Comparison of ENCODE assay signal across 9 mouse cellular contexts in genomic region chr7:49521976-49522375, GRCm38 (mm10).
DNase-seq lines count a peak whose midpoint lies in the region; ATAC-seq and TF ChIP-seq lines count a peak whose summit lies in the region.
"Had no signal": no experiment of that assay in that cellular context is flagged by ENCODE, and none has a peak within 500 bp of the region (broad histone marks: within the 10 kb centered on the region; RNA-seq: fewer than 3 reads in every experiment).

No protein-coding gene starts in this region.

- 0 out of 2 replicates have a peak overlapping the region, but pooled peaks have one; percentile 2 for H3K27ac ChIP-seq in lung, postnatal 0 days (ENCODE audit: low read length)
- H3K27ac ChIP-seq in hindbrain, embryonic 11.5 days (ENCODE audit: low read depth, low read length), result no peak overlapping the region
- H3K27ac ChIP-seq in liver, embryonic 16.5 days (ENCODE audit: low read length), result no peak overlapping the region
- peak overlapping the region; percentile 73 for H3K27ac ChIP-seq in stomach, embryonic 16.5 days (ENCODE audit: low read length)

- peak overlapping the region; percentile 37; the same call in 1 of the 2 replicates for H3K4me3 ChIP-seq in lung, postnatal 0 days (ENCODE audit: low read depth, low read length)
- no peak overlapping the region for H3K4me3 ChIP-seq in hindbrain, embryonic 11.5 days (ENCODE audit: low read depth, low read length)
- no peak overlapping the region for H3K4me3 ChIP-seq in liver, embryonic 16.5 days (ENCODE audit: low read depth, low read length)
- peak overlapping the region; percentile 49 for H3K4me3 ChIP-seq in stomach, embryonic 16.5 days (replicated peaks; ENCODE audit: low read length)

- WGBS in lung, postnatal 0 days, result 3% methylated on average over 9 of the region's 9 CpGs
- 3% methylated on average over 9 of the region's 9 CpGs for WGBS in hindbrain, embryonic 11.5 days
- WGBS in liver, embryonic 16.5 days (ENCODE audit: insufficient replicate concordance), result 5% methylated on average over 9 of the region's 9 CpGs
- 6% methylated on average over 9 of the region's 9 CpGs for WGBS in stomach, embryonic 16.5 days

- no peak for TF ChIP-seq EP300 in lung, postnatal 0 days (IDR thresholded peaks at IDR 0.05)

- no peak for DNase-seq in lung, postnatal 0 days (ENCODE audit: low spot score)
- DNase-seq in lung, postnatal 36 days, result no peak
- peak; percentile 37 for DNase-seq in hindbrain, embryonic 11.5 days (ENCODE audit: low spot score)
- DNase-seq in MN1 (ENCODE audit: low spot score), result no peak
- no peak for DNase-seq in cerebellum, postnatal 14 days
- no peak for DNase-seq in layer of hippocampus, postnatal 36 days
- DNase-seq: thymus, postnatal 14 days had no signal

- H3K36me3 ChIP-seq in lung, postnatal 0 days (ENCODE audit: insufficient read depth, low read length), result no peaks in the 10 kb centered on the region
- no peaks in the 10 kb centered on the region for H3K36me3 ChIP-seq in hindbrain, embryonic 11.5 days (ENCODE audit: control insufficient read depth, insufficient read depth, low read length)
- no peaks in the 10 kb centered on the region for H3K36me3 ChIP-seq in liver, embryonic 16.5 days (ENCODE audit: control insufficient read depth, insufficient read depth)
- no peaks in the 10 kb centered on the region for H3K36me3 ChIP-seq in stomach, embryonic 16.5 days (ENCODE audit: control insufficient read depth, insufficient read depth, low read length)

- ATAC-seq in lung, postnatal 0 days, result 0 out of 2 replicates have a peak, but pooled peaks have one; percentile 9
- ATAC-seq in hindbrain, embryonic 11.5 days (ENCODE audit: low FRiP score), result no peak
- ATAC-seq in liver, embryonic 16.5 days (ENCODE audit: low read depth), result no peak
- no peak for ATAC-seq in stomach, embryonic 16.5 days (ENCODE audit: insufficient read depth, low FRiP score)

- no peak for TF ChIP-seq CTCF in lung, postnatal 0 days (IDR thresholded peaks at IDR 0.05)

- H3K9ac ChIP-seq in lung, postnatal 0 days (replicated peaks; ENCODE audit: low read depth), result no peak overlapping the region
- no peak overlapping the region for H3K9ac ChIP-seq in hindbrain, embryonic 11.5 days (ENCODE audit: low read depth, low read length)
- H3K9ac ChIP-seq in liver, embryonic 16.5 days (ENCODE audit: low read depth, low read length), result no peak overlapping the region
- peak overlapping the region; percentile 50 for H3K9ac ChIP-seq in stomach, embryonic 16.5 days (ENCODE audit: low read length)

- H3K27me3 ChIP-seq in lung, postnatal 0 days (replicated peaks; ENCODE audit: insufficient read depth, low read length), result no peaks in the 10 kb centered on the region
- no peaks in the 10 kb centered on the region for H3K27me3 ChIP-seq in hindbrain, embryonic 11.5 days (ENCODE audit: control insufficient read depth, insufficient read depth, low read length)
- H3K27me3 ChIP-seq in liver, embryonic 16.5 days (ENCODE audit: control insufficient read depth, insufficient read depth, low read depth, low read length), result peaks cover 6% of the 10 kb centered on the region
- H3K27me3 ChIP-seq in stomach, embryonic 16.5 days (ENCODE audit: control insufficient read depth, insufficient read depth, low read length), result no peaks in the 10 kb centered on the region

- peak overlapping the region; percentile 59 for H3K4me2 ChIP-seq in lung, postnatal 0 days (replicated peaks; ENCODE audit: low read depth, low read length)
- H3K4me2 ChIP-seq in hindbrain, embryonic 11.5 days (replicated peaks; ENCODE audit: low read depth, low read length), result peak overlapping the region; percentile 50
- peak overlapping the region; percentile 43 for H3K4me2 ChIP-seq in liver, embryonic 16.5 days (ENCODE audit: low read depth, low read length)
- H3K4me2 ChIP-seq in stomach, embryonic 16.5 days (ENCODE audit: low read depth, low read length), result peak overlapping the region; percentile 70

- no peaks in the 10 kb centered on the region for H3K9me3 ChIP-seq in lung, postnatal 0 days (ENCODE audit: low read length)
- H3K9me3 ChIP-seq in hindbrain, embryonic 11.5 days (ENCODE audit: control insufficient read depth, low read length), result no peaks in the 10 kb centered on the region
- H3K9me3 ChIP-seq in liver, embryonic 16.5 days (replicated peaks; ENCODE audit: control insufficient read depth, low read length), result no peaks in the 10 kb centered on the region
- no peaks in the 10 kb centered on the region for H3K9me3 ChIP-seq in stomach, embryonic 16.5 days (replicated peaks; ENCODE audit: control insufficient read depth, low read length)

- peaks cover 18% of the 10 kb centered on the region for H3K4me1 ChIP-seq in lung, postnatal 0 days (ENCODE audit: insufficient read depth, low read depth, low read length)
- H3K4me1 ChIP-seq in hindbrain, embryonic 11.5 days (replicated peaks; ENCODE audit: control insufficient read depth, insufficient read depth, low read length), result peaks cover 11% of the 10 kb centered on the region; the same call in 1 of the 2 replicates
- peaks cover 10% of the 10 kb centered on the region for H3K4me1 ChIP-seq in liver, embryonic 16.5 days (ENCODE audit: control insufficient read depth, low read depth, low read length)
- H3K4me1 ChIP-seq in stomach, embryonic 16.5 days (ENCODE audit: control insufficient read depth, insufficient read depth, low read length), result peaks cover 49% of the 10 kb centered on the region

Comparison
In these comparisons a context has a peak if more than half of its experiments do, and no peak if none do; other contexts are left out.
1. H3K27ac ChIP-seq: peak in lung, postnatal 0 days (single experiment) and stomach, embryonic 16.5 days (single experiment); none in hindbrain, embryonic 11.5 days (single experiment) and liver, embryonic 16.5 days (single experiment).
2. H3K4me3 ChIP-seq: peak in lung, postnatal 0 days (single experiment) and stomach, embryonic 16.5 days (single experiment); none in hindbrain, embryonic 11.5 days (single experiment) and liver, embryonic 16.5 days (single experiment).
3. Peak in every context shown above with its lines, with median percentiles within 50 percentile points of each other: H3K4me2 ChIP-seq.